Mouse (Mus musculus) small intestine, adult 2 months (tissue): ENCODE data around the gene Catsperz. TPM values are rescaled to one million over a fixed set of nuclear protein-coding genes. Genes with fewer than 3 reads are reported as not detected.

ENCODE experiments used
- H3K27ac ChIP-seq: fragments of 200-500 bp; 2 replicates; pipeline ENCODE4 v1.5.1; 2012; ENCODE audit warnings: low read depth, low read length, control low read depth, inconsistent platforms; ENCODE audit not compliant: insufficient read depth
- H3K27me3 ChIP-seq: fragments of 200-500 bp; 2 replicates; pipeline ENCODE4 v1.6.1; 2012; ENCODE audit warnings: mild to moderate bottlenecking, moderate library complexity, low read length, inconsistent platforms; ENCODE audit not compliant: control insufficient read depth, insufficient read depth
- H3K36me3 ChIP-seq: fragments of 200-500 bp; 2 replicates; pipeline ENCODE4 v1.6.1; 2012; ENCODE audit warnings: mild to moderate bottlenecking, low read length, control low read depth, inconsistent platforms; ENCODE audit not compliant: control insufficient read depth, insufficient read depth
- H3K4me1 ChIP-seq: fragments of 200-500 bp; 2 replicates; pipeline ENCODE4 v1.6.1; 2012; ENCODE audit warnings: low read length, inconsistent platforms, mixed read lengths; ENCODE audit not compliant: control insufficient read depth, insufficient read depth, insufficient read length
- H3K4me3 ChIP-seq: fragments of 200-500 bp; 2 replicates; pipeline ENCODE4 v1.5.1; 2012; ENCODE audit warnings: low read depth, mild to moderate bottlenecking, control low read depth, inconsistent platforms, low read length, moderate library complexity
- CTCF ChIP-seq: fragments of 200-500 bp; IDR thresholded peaks from 2 replicates; pipeline ENCODE4 v1.5.1; 2012; ENCODE audit warnings: low read depth, mild to moderate bottlenecking, control low read depth, inconsistent platforms, low read length, moderate library complexity, mixed read lengths; ENCODE audit not compliant: insufficient replicate concordance, insufficient read length; ENCODE audit errors: extremely low read depth
- POLR2A ChIP-seq: fragments of 200-500 bp; IDR thresholded peaks from 2 replicates; pipeline ENCODE4 v1.6.1; 2012; ENCODE audit warnings: low read depth, mild to moderate bottlenecking, control low read depth, inconsistent platforms, low read length, moderate library complexity
- WGBS: fragments of 180-500 bp; shearing (Covaris S2); methylation state at CpG from one replicate; pipeline ENCODE4 v1.1.7; 2018; 5-methylcytosine and 5-hydroxymethylcytosine counted together
- polyA plus RNA-seq: library from polyadenylated mRNA; depleted of rRNA; stranded (reverse); fragments of >200 nt; gene quantifications from 2 replicates; pipeline ENCODE4 v1.2.3, GENCODE M21; 2012; rRNA removed

Catsperz gene
- polyA plus RNA-seq = not detected in 2 replicates

GRCm38 (mm10) chr19:6925307-6925573 is at the start of gene Catsperz:
Catsperz (minus strand) TSS chr19:6925380.
- Histone ChIP-seq H3K36me3 (no peaks in the 10 kb centered on the region), H3K27me3 (peaks cover 36% of the 10 kb centered on the region), H3K4me1 (peaks cover 10% of the 10 kb centered on the region), H3K27ac (peak within 1 kb of the TSS; percentile 21; the same call in 1 of the 2 replicates), H3K4me3 (peak within 1 kb of the TSS; percentile 42)
- 8% methylated on average over 9 of the region's 9 CpGs for WGBS
- TF ChIP-seq POLR2A (no peak), CTCF (no peak)

DNA sequence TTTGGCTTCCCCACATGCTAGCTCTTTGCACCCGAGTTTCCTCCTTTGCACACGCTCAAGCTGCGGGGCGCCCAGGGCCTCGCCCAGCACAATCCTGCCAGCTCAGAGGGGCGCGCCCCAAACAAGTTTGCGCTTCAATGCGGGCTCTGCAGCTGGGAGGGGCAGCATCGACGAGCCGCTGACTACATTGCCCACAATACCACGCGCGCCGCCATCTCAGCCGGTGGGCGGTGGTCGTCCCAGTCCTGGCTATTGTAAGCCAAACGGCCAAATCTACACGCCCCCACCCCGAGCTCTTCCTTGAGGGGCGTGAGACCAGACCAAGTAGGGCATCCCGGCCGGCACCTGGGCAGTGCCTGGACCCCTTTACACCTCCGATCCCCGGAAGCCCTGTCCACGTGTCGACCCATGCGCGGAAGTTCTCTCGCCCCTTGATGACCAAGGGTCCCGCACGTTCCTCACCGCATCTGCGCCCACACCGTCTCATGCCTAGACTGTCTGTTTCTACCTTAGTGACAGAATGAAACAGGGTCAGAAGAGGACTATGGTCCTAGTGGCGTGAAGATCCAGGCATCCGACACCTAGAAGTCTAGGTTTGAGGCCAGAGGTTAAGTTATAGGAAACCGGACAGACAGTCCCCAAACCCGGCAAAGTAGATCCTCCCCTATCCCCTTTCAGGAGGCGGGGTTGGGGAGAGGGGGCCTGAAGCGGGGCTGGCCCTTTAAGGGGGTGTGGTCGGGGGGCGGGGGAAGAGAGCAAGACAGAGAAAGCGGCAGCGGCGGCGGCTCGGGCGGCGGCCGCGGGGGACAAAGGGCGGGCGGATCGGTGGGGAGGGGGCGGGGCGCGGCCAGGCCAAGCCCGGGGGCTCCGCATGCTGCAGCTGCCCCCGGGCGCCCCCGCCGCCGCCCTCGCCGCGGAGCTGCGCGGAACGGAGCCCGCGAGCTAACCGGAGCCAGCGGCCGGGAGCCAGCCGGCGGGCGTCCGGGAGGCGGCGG is 49.3 kb upstream of the Catsperz start, which contains the start of gene Ppp1r14b:
Gene Ppp1r14b (plus strand): TSS at position 758 of the 995 bp plus-strand sequence.
- TF ChIP-seq POLR2A = peak; percentile 34
- no peak for TF ChIP-seq CTCF
- Histone ChIP-seq H3K4me3 (peak within 1 kb of the TSS; percentile 69), H3K27ac (peak within 1 kb of the TSS; percentile 70), H3K36me3 (peaks cover 11% of the 10 kb centered on the region), H3K27me3 (no peaks in the 10 kb centered on the region), H3K4me1 (peaks cover 32% of the 10 kb centered on the region)
- WGBS = 2% methylated on average over 82 of the region's 84 CpGs

- H3K27ac ChIP-seq = peak overlapping the region; percentile 29
- WGBS = 36% methylated on average over 12 of the region's 12 CpGs
- no peak for TF ChIP-seq CTCF
- TF ChIP-seq POLR2A = no peak
- peaks cover 26% of the 10 kb centered on the region for H3K4me1 ChIP-seq
- peak overlapping the region; percentile 69 for H3K4me3 ChIP-seq
- no peaks in the 10 kb centered on the region for H3K27me3 ChIP-seq
- H3K36me3 ChIP-seq = peaks cover 11% of the 10 kb centered on the region
Observed at GRCm38 (mm10) chr19:6973581-6974190, 48.5 kb upstream of the Catsperz start.

DNA sequence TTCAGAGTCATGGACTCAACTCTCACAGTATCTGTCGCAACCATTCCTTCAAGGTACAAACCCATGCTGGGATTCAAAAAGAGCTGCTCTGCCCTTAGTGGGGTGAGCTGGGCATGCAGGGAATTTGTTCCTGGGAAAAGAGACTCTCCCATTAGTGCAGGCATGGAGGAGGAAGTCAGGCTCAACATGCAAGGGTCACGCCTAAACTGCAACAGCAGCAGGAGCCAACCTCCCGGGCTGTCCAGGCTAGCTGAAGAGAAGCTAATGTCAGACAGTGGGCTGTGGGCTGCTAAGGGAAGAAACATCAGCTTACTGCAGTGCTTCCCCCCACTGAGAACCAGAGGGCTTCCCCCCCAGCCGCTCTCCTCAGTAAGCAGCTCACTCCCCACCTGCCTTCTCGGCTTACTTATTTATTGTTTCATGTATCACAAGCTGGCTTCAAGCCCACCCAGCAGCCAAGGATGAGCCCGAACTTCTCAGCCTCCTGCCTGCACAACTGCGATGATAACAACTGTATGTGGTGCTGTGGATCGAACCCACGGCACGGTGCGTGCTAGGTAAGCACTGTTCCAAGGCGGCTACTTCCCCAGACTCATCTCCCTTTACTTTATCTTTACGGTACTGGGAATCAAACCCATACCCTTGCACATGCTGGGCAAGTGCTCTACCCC is 47.2 kb upstream of the Catsperz start:
- no peak for TF ChIP-seq CTCF
- H3K36me3 ChIP-seq = peaks cover 2% of the 10 kb centered on the region
- H3K4me1 ChIP-seq = peaks cover 23% of the 10 kb centered on the region
- H3K27ac ChIP-seq = no peak overlapping the region
- WGBS = 70% methylated on average over 13 of the region's 13 CpGs
- H3K27me3 ChIP-seq = no peaks in the 10 kb centered on the region
- H3K4me3 ChIP-seq = no peak overlapping the region

GRCm38 (mm10) chr19:6971644-6972043 is 46.5 kb upstream of the Catsperz start:
- Histone ChIP-seq H3K36me3 (peaks cover 3% of the 10 kb centered on the region), H3K27ac (peak overlapping the region; percentile 84; the same call in 1 of the 2 replicates)

DNA sequence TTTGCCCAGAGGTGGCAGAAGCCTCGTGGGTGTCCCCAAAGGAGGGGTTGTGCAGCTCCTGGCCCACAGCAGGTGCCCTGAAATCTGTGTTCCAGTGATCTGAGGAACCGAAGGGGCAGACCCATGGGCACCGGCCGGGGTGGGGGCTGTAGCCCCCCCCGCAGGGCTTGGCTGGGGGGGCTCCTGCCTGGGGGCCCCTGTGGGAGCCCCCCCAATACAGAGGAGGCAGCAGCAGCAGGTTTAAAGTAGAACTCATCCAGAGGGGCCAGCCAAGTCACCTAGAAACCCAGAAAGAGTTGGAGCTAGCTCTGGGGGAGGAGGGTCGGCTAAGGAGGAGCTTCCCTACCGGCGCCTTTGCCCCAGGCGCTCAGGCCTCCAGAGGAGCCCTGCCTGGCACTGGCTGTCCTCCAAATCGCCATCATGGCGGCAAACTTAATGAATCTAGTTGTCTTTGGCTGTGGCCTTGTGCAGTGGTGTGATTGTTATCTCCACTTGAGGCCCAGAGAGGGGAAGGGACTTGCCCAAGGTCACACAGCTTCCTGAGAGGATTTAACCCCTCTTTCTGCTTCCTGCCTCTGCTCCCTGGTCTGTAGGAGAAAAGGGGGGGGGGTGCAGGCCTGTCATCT is 45.4 kb upstream of the Catsperz start:
- Histone ChIP-seq H3K4me3 (peak overlapping the region; percentile 92), H3K27me3 (no peaks in the 10 kb centered on the region), H3K36me3 (peaks cover 14% of the 10 kb centered on the region), H3K27ac (peak overlapping the region; percentile 84), H3K4me1 (peaks cover 32% of the 10 kb centered on the region)
- TF ChIP-seq CTCF (no peak), POLR2A (no peak)
- 13% methylated on average over 11 of the region's 11 CpGs for WGBS

More at GRCm38 (mm10) chr19:6971644-6972043, 46.5 kb upstream of the Catsperz start:
- TF ChIP-seq POLR2A (no peak), CTCF (no peak)
- 41% methylated on average over 6 of the region's 6 CpGs for WGBS
- no peak overlapping the region for H3K4me3 ChIP-seq
- peaks cover 26% of the 10 kb centered on the region for H3K4me1 ChIP-seq
- H3K27me3 ChIP-seq = no peaks in the 10 kb centered on the region
